11 mouse cellular contexts compared by ENCODE assay signal in genomic region chr14:55109048-55109873, GRCm38 (mm10). TPM values are rescaled to one million over a fixed set of nuclear protein-coding genes. Genes with fewer than 3 reads are reported as not detected.
DNase-seq lines count a peak whose midpoint lies in the region; ATAC-seq and TF ChIP-seq lines count a peak whose summit lies in the region.
"Had no signal": no experiment of that assay in that cellular context is flagged by ENCODE, and none has a peak within 500 bp of the region (broad histone marks: within the 10 kb centered on the region; RNA-seq: fewer than 3 reads in every experiment).

No protein-coding gene starts in this region.

- no peak for ATAC-seq in forebrain, embryonic 15.5 days (replicated peaks)
- ATAC-seq in midbrain, embryonic 14.5 days (ENCODE audit: low FRiP score, low TSS enrichment) = no peak
- no peak for ATAC-seq in granulocyte monocyte progenitor cell, adult 5-6 weeks (replicated peaks; ENCODE audit: poor library complexity, severe bottlenecking)

- no peaks in the 10 kb centered on the region for H3K36me3 ChIP-seq in kidney, adult 2 months (ENCODE audit: control insufficient read depth, insufficient read depth, low read length)
- H3K36me3 ChIP-seq in forebrain, embryonic 15.5 days = peaks cover 8% of the 10 kb centered on the region; the same call in 1 of the 2 replicates
- H3K36me3 ChIP-seq in midbrain, embryonic 14.5 days (ENCODE audit: control insufficient read depth, insufficient read depth, low read length) = peaks cover 17% of the 10 kb centered on the region

- H3K27me3 ChIP-seq in kidney, adult 2 months (replicated peaks; ENCODE audit: control insufficient read depth, insufficient read depth, low read length) = no peaks in the 10 kb centered on the region
- H3K27me3 ChIP-seq in forebrain, embryonic 15.5 days = 0 out of 2 replicates have a peak, but pooled peaks cover 9% of the 10 kb centered on the region
- peaks cover 11% of the 10 kb centered on the region; the same call in 1 of the 2 replicates for H3K27me3 ChIP-seq in midbrain, embryonic 14.5 days (ENCODE audit: control insufficient read depth, insufficient read depth, low read length)

- no peak for TF ChIP-seq CTCF in kidney, adult 2 months (conservative IDR thresholded peaks at IDR 0.05; ENCODE audit: insufficient read depth, insufficient read length, low read depth, low read length)
- TF ChIP-seq CTCF in cortical plate, adult 2 months (IDR thresholded peaks at IDR 0.05; ENCODE audit: extremely low read depth, insufficient read depth, low read length) = no peak

- H3K9me3 ChIP-seq in forebrain, embryonic 15.5 days = no peaks in the 10 kb centered on the region
- no peaks in the 10 kb centered on the region for H3K9me3 ChIP-seq in midbrain, embryonic 14.5 days (ENCODE audit: control insufficient read depth, low read length)
- H3K9me3 ChIP-seq: G1E had no signal

- H3K4me1 ChIP-seq in kidney, adult 2 months (ENCODE audit: control insufficient read depth, insufficient read depth, low read length) = 0 out of 2 replicates have a peak, but pooled peaks cover under 1% of the 10 kb centered on the region
- peaks cover 9% of the 10 kb centered on the region for H3K4me1 ChIP-seq in cortical plate, adult 2 months (ENCODE audit: control insufficient read depth, insufficient read depth, low read length)
- H3K4me1 ChIP-seq in forebrain, embryonic 15.5 days = peaks cover 89% of the 10 kb centered on the region
- H3K4me1 ChIP-seq in midbrain, embryonic 14.5 days (ENCODE audit: control insufficient read depth, insufficient read depth, low read length) = peaks cover 58% of the 10 kb centered on the region

- H3K27ac ChIP-seq in kidney, adult 2 months (ENCODE audit: insufficient read depth, low read depth, low read length) = no peak overlapping the region
- peak overlapping the region; percentile 58 for H3K27ac ChIP-seq in cortical plate, adult 2 months (ENCODE audit: insufficient read depth, low read length)
- H3K27ac ChIP-seq in forebrain, embryonic 15.5 days (replicated peaks) = peak overlapping the region; percentile 92
- peak overlapping the region; percentile 79 for H3K27ac ChIP-seq in midbrain, embryonic 14.5 days (replicated peaks; ENCODE audit: low read depth, low read length)
- H3K27ac ChIP-seq: liver, embryonic 14.5 days had no signal

- TF ChIP-seq POLR2A in kidney, adult 2 months (IDR thresholded peaks at IDR 0.05; ENCODE audit: low read depth, low read length) = no peak
- TF ChIP-seq POLR2A in cortical plate, adult 2 months (IDR thresholded peaks at IDR 0.05; ENCODE audit: extremely low read depth, insufficient read depth, low read length) = no peak

- 22% methylated on average over 21 of the region's 21 CpGs for WGBS in kidney, adult 2 months
- WGBS in forebrain, embryonic 15.5 days = 10% methylated on average over 20 of the region's 21 CpGs
- 7% methylated on average over 21 of the region's 21 CpGs for WGBS in midbrain, embryonic 14.5 days

- peak overlapping the region; percentile 37 for H3K9ac ChIP-seq in forebrain, embryonic 15.5 days (replicated peaks)
- H3K9ac ChIP-seq in midbrain, embryonic 14.5 days (replicated peaks; ENCODE audit: low read length) = peak overlapping the region; percentile 31; the same call in 1 of the 2 replicates
- H3K9ac ChIP-seq: liver, embryonic 14.5 days had no signal

- H3K4me2 ChIP-seq in forebrain, embryonic 15.5 days (replicated peaks) = peak overlapping the region; percentile 34
- peak overlapping the region; percentile 27 for H3K4me2 ChIP-seq in midbrain, embryonic 14.5 days (ENCODE audit: low read length)

- no peak overlapping the region for H3K4me3 ChIP-seq in kidney, adult 2 months (ENCODE audit: insufficient read depth, low read depth, low read length)
- H3K4me3 ChIP-seq in cortical plate, adult 2 months (ENCODE audit: insufficient read depth, low read length) = no peak overlapping the region
- no peak overlapping the region for H3K4me3 ChIP-seq in forebrain, embryonic 15.5 days
- no peak overlapping the region for H3K4me3 ChIP-seq in midbrain, embryonic 14.5 days (replicated peaks; ENCODE audit: low read depth, low read length)

- DNase-seq in kidney, postnatal 10 days = peak; percentile 42
- DNase-seq in kidney, adult 2 months = no peak
- peak; percentile 49 for DNase-seq in midbrain, embryonic 14.5 days
- no peak for DNase-seq in spleen, postnatal 14 days (ENCODE audit: low spot score in 2 of 2)
- DNase-seq in lung, adult 18-20 months = no peak
- DNase-seq: kidney, adult 18-20 months had no signal

RNA-seq across cellular contexts. Expression of gene Ap1g2, which starts 2.9 kb away (rescaled TPM):
- polyA plus RNA-seq in kidney, adult 2 months (2012; rRNA removed) = 28.2 and 29.6 TPM in 2 replicates
- polyA plus RNA-seq in cortical plate, adult 2 months (2012; rRNA removed) = 14.7 and 15.4 TPM in 2 replicates
- 11.4 and 13.0 TPM in 2 replicates for polyA plus RNA-seq in forebrain, embryonic 15.5 days (2015; fragmentation: Nextera tagmentation; extraction: Ambion mirVana)
- 6.8 and 7.6 TPM in 2 replicates for polyA plus RNA-seq in midbrain, embryonic 14.5 days (2014; fragmentation: Nextera tagmentation; extraction: Ambion mirVana)
- total RNA-seq in granulocyte monocyte progenitor cell, adult 5-6 weeks (2014; fragmentation: Nextera tagmentation) = 56.6 and 87.9 TPM in 2 replicates
- total RNA-seq in granulocyte monocyte progenitor cell, adult 5-6 weeks (2017) = 12.4 and 15.1 TPM in 2 replicates

RNA-seq across cellular contexts. Expression of gene Jph4, which starts 7.5 kb away (rescaled TPM):
- 0.19 and 0.25 TPM in 2 replicates for polyA plus RNA-seq in kidney, adult 2 months (2012; rRNA removed)
- 244 and 247 TPM in 2 replicates for polyA plus RNA-seq in cortical plate, adult 2 months (2012; rRNA removed)
- 37.4 and 38.3 TPM in 2 replicates for polyA plus RNA-seq in forebrain, embryonic 15.5 days (2015; fragmentation: Nextera tagmentation; extraction: Ambion mirVana)
- 31.1 and 38.9 TPM in 2 replicates for polyA plus RNA-seq in midbrain, embryonic 14.5 days (2014; fragmentation: Nextera tagmentation; extraction: Ambion mirVana)
- total RNA-seq in granulocyte monocyte progenitor cell, adult 5-6 weeks (2014; fragmentation: Nextera tagmentation) = not detected in 2 replicates
- not detected in 2 replicates for total RNA-seq in granulocyte monocyte progenitor cell, adult 5-6 weeks (2017)
- polyA plus RNA-seq: G1E had no signal

RNA-seq across cellular contexts. Expression of gene Thtpa, which starts 14.7 kb away (rescaled TPM):
- polyA plus RNA-seq in kidney, adult 2 months (2012; rRNA removed) = 12.1 and 13.8 TPM in 2 replicates
- 13.8 and 14.5 TPM in 2 replicates for polyA plus RNA-seq in cortical plate, adult 2 months (2012; rRNA removed)
- polyA plus RNA-seq in forebrain, embryonic 15.5 days (2015; fragmentation: Nextera tagmentation; extraction: Ambion mirVana) = 52.2 and 52.3 TPM in 2 replicates
- polyA plus RNA-seq in midbrain, embryonic 14.5 days (2014; fragmentation: Nextera tagmentation; extraction: Ambion mirVana) = 27.9 and 33.7 TPM in 2 replicates
- total RNA-seq in granulocyte monocyte progenitor cell, adult 5-6 weeks (2014; fragmentation: Nextera tagmentation) = 11.9 and 16.2 TPM in 2 replicates
- 10.0 and 13.0 TPM in 2 replicates for total RNA-seq in granulocyte monocyte progenitor cell, adult 5-6 weeks (2017)

RNA-seq across cellular contexts. Expression of gene Zfhx2, which starts 17.1 kb away (rescaled TPM):
- 2.1 TPM in 2 replicates for polyA plus RNA-seq in kidney, adult 2 months (2012; rRNA removed)
- polyA plus RNA-seq in cortical plate, adult 2 months (2012; rRNA removed) = 13.0 and 13.1 TPM in 2 replicates
- 27.4 and 30.6 TPM in 2 replicates for polyA plus RNA-seq in forebrain, embryonic 15.5 days (2015; fragmentation: Nextera tagmentation; extraction: Ambion mirVana)
- polyA plus RNA-seq in midbrain, embryonic 14.5 days (2014; fragmentation: Nextera tagmentation; extraction: Ambion mirVana) = 24.9 and 28.4 TPM in 2 replicates
- total RNA-seq in granulocyte monocyte progenitor cell, adult 5-6 weeks (2014; fragmentation: Nextera tagmentation) = 3.0 and 5.2 TPM in 2 replicates
- total RNA-seq in granulocyte monocyte progenitor cell, adult 5-6 weeks (2017) = 0.26 and 0.82 TPM in 2 replicates

Comparison
In these comparisons a context has a peak if more than half of its experiments do, and no peak if none do; other contexts are left out.
1. DNase-seq: peak in kidney, postnatal 10 days (single experiment) and midbrain, embryonic 14.5 days (single experiment); none in kidney, adult 2 months (single experiment), spleen, postnatal 14 days (0 of 2) and lung, adult 18-20 months (0 of 2).
2. RNA of gene Jph4, which starts 7.5 kb away (polyA plus RNA-seq): 244 to 247 TPM in cortical plate, adult 2 months, 37.4 to 38.3 TPM in forebrain, embryonic 15.5 days and 31.1 to 38.9 TPM in midbrain, embryonic 14.5 days; 0.19 to 0.25 TPM in kidney, adult 2 months; every median in the first group is over 10 times any median in the second.